Mouse (Mus musculus): Measurements from ENCODE around the gene Dbr1. TPM values are rescaled to one million over a fixed set of nuclear protein-coding genes. Genes with fewer than 3 reads are reported as not detected.

Dbr1 gene
- 59.5 TPM for polyA plus RNA-seq (2017; shearing (Covaris generic))

GRCm38 (mm10) chr9:99575677-99576480, at the start of gene Dbr1:
Gene Dbr1 (plus strand): TSS chr9:99575799.

GRCm38 (mm10) chr9:99568347-99569070, 7.1 kb upstream of the Dbr1 start, which contains the start of gene Armc8:
Gene Armc8 (minus strand): TSS chr9:99568899.

DNA sequence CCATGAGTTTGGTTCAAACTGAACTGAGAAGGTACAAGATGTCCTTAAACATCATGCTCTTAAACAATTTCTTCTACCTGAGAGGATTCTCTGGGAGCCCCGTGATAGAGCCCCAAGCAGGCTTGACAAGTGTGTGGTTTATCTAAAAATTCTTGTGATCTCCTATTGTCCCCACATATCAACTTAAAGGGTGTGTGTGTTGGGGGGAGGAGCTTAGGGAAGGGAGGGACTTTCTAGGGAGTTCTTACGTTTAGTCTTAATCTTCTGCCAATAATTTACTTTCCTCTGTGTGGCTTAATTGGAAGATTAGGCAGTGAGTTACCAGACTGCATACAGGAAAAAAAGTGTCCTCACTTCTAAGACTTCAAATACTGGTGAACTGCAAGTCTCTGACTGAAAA, 36.6 kb downstream of the Dbr1 start, which contains the start of gene A4gnt:
A4gnt (plus strand) TSS at position 301 of the 400 bp plus-strand sequence.

DNA sequence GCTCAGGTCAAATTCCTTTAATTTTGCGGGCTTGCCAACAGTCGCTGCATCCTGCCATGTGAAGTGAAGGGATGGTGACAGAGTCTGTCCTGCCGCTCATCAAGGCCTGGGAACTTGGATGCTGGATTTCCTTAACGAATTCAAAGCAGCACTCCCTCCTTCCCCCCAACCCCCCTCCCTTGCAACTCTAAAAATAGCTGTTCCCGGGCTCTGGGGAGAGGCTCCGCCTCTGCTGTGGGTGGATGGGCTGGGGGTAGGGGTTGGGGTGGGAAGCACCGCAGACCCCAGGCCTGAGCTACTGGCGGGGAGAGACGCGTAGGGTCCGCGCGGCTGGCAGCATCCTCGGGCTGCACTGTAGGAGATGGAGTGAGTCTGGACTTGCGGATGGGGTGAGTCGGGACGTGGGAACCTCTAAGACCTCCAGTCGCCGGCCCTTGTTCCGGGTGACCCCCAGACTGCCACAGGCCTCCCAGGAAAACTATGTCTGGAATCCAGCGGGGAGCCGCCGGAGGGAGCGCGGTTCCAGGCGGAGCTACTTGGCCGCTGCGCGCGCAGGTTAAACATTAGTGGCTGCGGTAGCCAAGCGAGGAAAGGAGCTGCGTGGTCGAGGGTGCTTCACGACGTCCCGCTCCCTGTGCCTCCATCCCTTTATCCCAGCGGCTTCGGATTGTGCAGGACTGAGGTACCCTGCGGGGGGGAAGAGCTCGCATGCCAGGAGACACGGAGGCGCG, 53.8 kb downstream of the Dbr1 start, which contains the start of gene Dzip1l:
Dzip1l (plus strand) TSS at position 216 of the 731 bp plus-strand sequence.

Other genes starting within 250 kb of the Dbr1 start
- gene Esyt3, start 217.2 kb upstream of the Dbr1 start, polyA plus RNA-seq (2017; shearing (Covaris generic)): not detected
- gene Mras, start 138.4 kb upstream of the Dbr1 start, polyA plus RNA-seq (2017; shearing (Covaris generic)): not detected
- not detected for gene Nme9, start 124.3 kb upstream of the Dbr1 start, polyA plus RNA-seq (2017; shearing (Covaris generic))
- 40.0 TPM for gene Armc8, start 6.9 kb upstream of the Dbr1 start, polyA plus RNA-seq (2017; shearing (Covaris generic))
- not detected for gene A4gnt, start 36.7 kb downstream of the Dbr1 start, polyA plus RNA-seq (2017; shearing (Covaris generic))
- not detected for gene Dzip1l, start 53.7 kb downstream of the Dbr1 start, polyA plus RNA-seq (2017; shearing (Covaris generic))
- not detected for gene Cldn18, start 141.5 kb downstream of the Dbr1 start, polyA plus RNA-seq (2017; shearing (Covaris generic))